Mouse (Mus musculus) liver, adult 2 months (tissue): ENCODE measurements around the gene Tmem231. TPM values are rescaled to one million over a fixed set of nuclear protein-coding genes. Genes with fewer than 3 reads are reported as not detected.

Experiments used
- DNase-seq: peaks from one replicate; pipeline ENCODE4 v3.0.0-alpha.2; 2011; ENCODE audit warnings: low read depth, low spot score; ENCODE audit errors: extremely low read depth
- H3K27ac ChIP-seq: fragments of 200-500 bp; replicated peaks from 2 replicates; pipeline ENCODE4 v1.5.1; 2012; ENCODE audit warnings: low read depth, mild to moderate bottlenecking, control low read depth, inconsistent platforms, low read length; ENCODE audit not compliant: insufficient read depth
- H3K27me3 ChIP-seq: fragments of 200-500 bp; 2 replicates; pipeline ENCODE4 v1.6.1; 2012; ENCODE audit warnings: mild to moderate bottlenecking, moderate library complexity, low read length, inconsistent platforms; ENCODE audit not compliant: control insufficient read depth, insufficient read depth
- H3K36me3 ChIP-seq: fragments of 200-500 bp; 2 replicates; pipeline ENCODE4 v1.6.1; 2012; ENCODE audit warnings: low read length, inconsistent platforms; ENCODE audit not compliant: control insufficient read depth, insufficient read depth
- H3K4me1 ChIP-seq: fragments of 200-500 bp; 2 replicates; pipeline ENCODE4 v1.6.1; 2011; ENCODE audit warnings: low read length; ENCODE audit not compliant: control insufficient read depth, insufficient read depth
- H3K4me3 ChIP-seq: fragments of 200-500 bp; 2 replicates; pipeline ENCODE4 v1.5.1; 2011; ENCODE audit warnings: low read depth, mild to moderate bottlenecking, control low read depth, low read length, moderate library complexity; ENCODE audit not compliant: insufficient read depth
- H3K79me2 ChIP-seq: fragments of 200-500 bp; 2 replicates; pipeline ENCODE4 v1.6.1; 2012; ENCODE audit warnings: inconsistent platforms, mild to moderate bottlenecking, low read length, moderate library complexity; ENCODE audit not compliant: control insufficient read depth, insufficient read depth
- H3K9ac ChIP-seq: fragments of 200-500 bp; 2 replicates; pipeline ENCODE4 v1.6.1; 2012; ENCODE audit warnings: low read depth, mild to moderate bottlenecking, control low read depth, inconsistent platforms, low read length
- CTCF ChIP-seq: fragments of 200-500 bp; IDR thresholded peaks from 2 replicates; pipeline ENCODE4 v1.5.1; 2011; ENCODE audit warnings: low read depth, low read length, control low read depth
- POLR2A ChIP-seq: fragments of 200-500 bp; IDR thresholded peaks from 2 replicates; pipeline ENCODE4 v1.6.1; 2011; ENCODE audit warnings: low read length, control low read depth; ENCODE audit not compliant: insufficient read depth; ENCODE audit errors: extremely low read depth
- WGBS: fragments of 180-500 bp; shearing (Covaris S2); methylation state at CpG from one replicate; pipeline ENCODE4 v1.1.7; 2018; 5-methylcytosine and 5-hydroxymethylcytosine counted together
- polyA plus RNA-seq: library from polyadenylated mRNA; depleted of rRNA; stranded (reverse); fragments of >200 nt; gene quantifications from 2 replicates; pipeline ENCODE4 v1.2.3, GENCODE M21; 2012
- total RNA-seq: library from RNA; depleted of rRNA; stranded (reverse); fragments of >200 nt; gene quantifications from 2 replicates; pipeline ENCODE4 v1.2.3, GENCODE M21; 2014

Gene Tmem231
- total and polyA plus RNA-seq, 2 experiments, result 0.09 to 0.17 TPM

GRCm38 (mm10) chr8:111877711-111878110 is 56.0 kb downstream of the Tmem231 start:
- Histone ChIP-seq H3K4me3 (no peak overlapping the region), H3K9ac (no peak overlapping the region), H3K79me2 (peaks cover 2% of the 10 kb centered on the region; the same call in 1 of the 2 replicates), H3K27ac (no peak overlapping the region), H3K27me3 (no peaks in the 10 kb centered on the region), H3K4me1 (peaks cover 3% of the 10 kb centered on the region; the same call in 1 of the 2 replicates), H3K36me3 (no peaks in the 10 kb centered on the region)
- WGBS, result 85% methylated on average over 9 of the region's 9 CpGs
- no peak for DNase-seq
- TF ChIP-seq CTCF (no peak), POLR2A (no peak)

DNA sequence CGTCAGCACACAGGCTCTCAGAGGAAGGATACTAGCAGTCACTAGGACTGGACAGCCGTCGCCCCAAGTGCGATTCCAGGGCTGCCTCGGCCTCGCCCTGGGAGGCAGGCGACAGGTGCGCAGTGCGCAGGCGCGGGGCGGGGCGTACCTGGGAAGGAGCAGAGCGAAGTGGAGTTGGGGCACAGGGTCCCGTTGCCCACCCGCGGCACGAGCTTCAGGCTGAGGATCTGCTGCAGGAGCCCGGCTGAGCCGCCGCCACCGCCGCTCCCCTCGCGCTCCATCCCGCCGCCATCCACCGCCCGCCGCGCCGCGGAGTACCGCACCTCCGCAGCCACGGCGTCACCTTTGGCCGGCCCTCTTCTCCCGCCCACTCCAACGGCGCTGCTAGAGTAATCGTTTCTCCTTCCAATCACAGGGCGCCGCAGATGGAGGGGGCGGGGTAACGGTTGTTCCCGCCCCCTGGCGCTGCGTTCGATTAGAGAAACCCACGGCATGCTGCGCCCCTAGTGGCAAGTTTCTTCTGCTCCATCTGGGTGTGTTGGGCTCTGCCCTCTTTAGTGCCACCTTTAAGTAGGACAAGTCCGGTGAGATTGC is 57.2 kb downstream of the Tmem231 start, which contains the start of gene Tmem170:
TSS of gene Tmem170 (minus strand) at position 396 of the 594 bp plus-strand sequence.
- under 1% methylated on average over 50 of the region's 53 CpGs for WGBS
- TF ChIP-seq CTCF, result peak; percentile 90
- TF ChIP-seq POLR2A, result peak; percentile 11; the same call in 1 of the 2 replicates
- peak within 1 kb of the TSS; percentile 76 for H3K4me3 ChIP-seq
- peak within 1 kb of the TSS; percentile 68 for H3K9ac ChIP-seq
- H3K36me3 ChIP-seq, result no peaks in the 10 kb centered on the region
- peaks cover 2% of the 10 kb centered on the region; the same call in 1 of the 2 replicates for H3K79me2 ChIP-seq
- no peaks in the 10 kb centered on the region for H3K27me3 ChIP-seq
- DNase-seq, result peak; percentile 84
- peaks cover 3% of the 10 kb centered on the region; the same call in 1 of the 2 replicates for H3K4me1 ChIP-seq
- peak within 1 kb of the TSS; percentile 38 for H3K27ac ChIP-seq

DNA sequence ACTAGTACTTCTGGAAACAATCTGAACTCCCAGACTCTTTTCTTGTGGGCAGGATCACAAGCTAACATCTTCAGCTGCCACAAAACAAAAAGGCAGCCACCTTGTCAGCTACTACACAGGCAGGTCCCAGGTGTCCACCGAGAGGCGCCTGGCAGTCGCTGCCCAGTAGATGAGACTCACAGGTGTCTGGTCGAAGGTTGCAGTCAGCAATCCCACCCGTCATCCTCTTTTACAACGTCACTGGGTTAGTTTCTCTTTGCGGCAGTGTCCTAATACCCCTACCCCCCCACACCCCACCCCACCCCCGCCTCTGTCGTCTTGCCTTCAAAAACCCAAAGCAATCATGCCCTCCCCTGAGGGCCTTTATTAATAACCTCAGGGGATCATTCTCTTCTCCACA is 57.9 kb downstream of the Tmem231 start:
- H3K9ac ChIP-seq, result peak overlapping the region; percentile 68
- 8% methylated on average over 9 of the region's 9 CpGs for WGBS

GRCm38 (mm10) chr8:111871278-111871677 is 62.4 kb downstream of the Tmem231 start:
- Histone ChIP-seq H3K4me1 (peaks cover 3% of the 10 kb centered on the region; the same call in 1 of the 2 replicates), H3K9ac (no peak overlapping the region), H3K36me3 (0 out of 2 replicates have a peak, but pooled peaks cover 3% of the 10 kb centered on the region), H3K27ac (no peak overlapping the region), H3K79me2 (peaks cover 2% of the 10 kb centered on the region; the same call in 1 of the 2 replicates), H3K4me3 (no peak overlapping the region), H3K27me3 (no peaks in the 10 kb centered on the region)
- no peak for TF ChIP-seq CTCF
- TF ChIP-seq POLR2A, result no peak
- 87% methylated on average over 3 of the region's 3 CpGs for WGBS
- no peak for DNase-seq

More for the DNA sequence above, 57.9 kb downstream of the Tmem231 start:
- TF ChIP-seq POLR2A (no peak), CTCF (no peak)
- H3K27ac ChIP-seq, result 0 out of 2 replicates have a peak overlapping the region, but pooled peaks have one; percentile 38
- H3K4me3 ChIP-seq, result peak overlapping the region; percentile 76
- H3K79me2 ChIP-seq, result peaks cover 2% of the 10 kb centered on the region; the same call in 1 of the 2 replicates
- H3K27me3 ChIP-seq, result no peaks in the 10 kb centered on the region
- H3K36me3 ChIP-seq, result no peaks in the 10 kb centered on the region
- peak; percentile 11 for DNase-seq
- H3K4me1 ChIP-seq, result peaks cover 3% of the 10 kb centered on the region; the same call in 1 of the 2 replicates

- DNase-seq, result no peak
- TF ChIP-seq POLR2A (no peak), CTCF (no peak)
- no peak overlapping the region for H3K9ac ChIP-seq
- H3K27ac ChIP-seq, result no peak overlapping the region
- H3K27me3 ChIP-seq, result no peaks in the 10 kb centered on the region
- no peak overlapping the region for H3K4me3 ChIP-seq
- 81% methylated on average over 3 of the region's 3 CpGs for WGBS
- H3K79me2 ChIP-seq, result peaks cover 2% of the 10 kb centered on the region; the same call in 1 of the 2 replicates
- 0 out of 2 replicates have a peak, but pooled peaks cover 3% of the 10 kb centered on the region for H3K36me3 ChIP-seq
- H3K4me1 ChIP-seq, result peaks cover 3% of the 10 kb centered on the region; the same call in 1 of the 2 replicates
Observed at GRCm38 (mm10) chr8:111870379-111870778, 63.3 kb downstream of the Tmem231 start.

- no peak overlapping the region for H3K9ac ChIP-seq
- WGBS, result 80% methylated on average over 2 of the region's 2 CpGs
- H3K36me3 ChIP-seq, result peaks cover 10% of the 10 kb centered on the region
- H3K4me3 ChIP-seq, result no peak overlapping the region
- H3K79me2 ChIP-seq, result peaks cover 2% of the 10 kb centered on the region; the same call in 1 of the 2 replicates
- H3K27me3 ChIP-seq, result no peaks in the 10 kb centered on the region
- H3K27ac ChIP-seq, result no peak overlapping the region
- TF ChIP-seq POLR2A (no peak), CTCF (no peak)
- no peak for DNase-seq
- no peaks in the 10 kb centered on the region for H3K4me1 ChIP-seq
Observed at GRCm38 (mm10) chr8:111868664-111869063, 65.0 kb downstream of the Tmem231 start.
